Mouse (Mus musculus) ES-Bruce4 (cell line): ENCODE measurements at regions not wholly inside any gene's neighbourhood (a gene's known extent, or its start where the extent isn't known, plus 50 kb on each side); places are given as distances from the start of the nearest gene placed in this dataset.

Source experiments
- CTCF ChIP-seq: IDR thresholded peaks from one replicate; pipeline ENCODE4 v1.8.1; 2011; ENCODE audit warnings: low read depth, low read length
- EP300 ChIP-seq: IDR thresholded peaks from 2 replicates; pipeline ENCODE4 v1.6.1; 2011; ENCODE audit warnings: low read depth, low read length; ENCODE audit not compliant: insufficient read depth
- POLR2A ChIP-seq: IDR thresholded peaks from one replicate; pipeline ENCODE4 v1.8.1; 2011; ENCODE audit warnings: low read length; ENCODE audit not compliant: insufficient read depth

DNA sequence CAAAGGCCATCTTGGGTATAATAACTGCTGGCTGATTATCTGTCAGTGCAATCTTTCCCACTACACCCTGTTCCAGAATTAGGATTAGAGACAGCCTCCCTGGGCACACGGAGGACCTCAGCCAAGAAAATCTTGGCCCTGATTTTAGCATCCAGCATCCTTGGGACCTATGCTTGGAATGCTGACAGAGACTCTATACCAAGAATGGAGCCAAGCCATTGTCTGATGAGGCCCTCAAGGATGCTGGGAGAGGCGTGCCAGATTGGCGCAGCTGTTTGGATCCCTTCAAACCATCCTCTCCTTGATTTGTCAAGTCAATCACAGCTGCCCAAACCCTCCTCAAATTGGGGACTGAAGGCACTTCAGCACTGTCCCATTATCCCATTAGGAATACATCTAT is 94.2 kb downstream of the Rbm43 start:
- no peak for TF ChIP-seq CTCF
- no peak for TF ChIP-seq POLR2A
- TF ChIP-seq EP300: no peak
